Mouse (Mus musculus) liver, adult 2 months (tissue): Measurements from ENCODE around the gene Ntn4.

Source experiments
- CTCF ChIP-seq: fragments of 200-500 bp; IDR thresholded peaks from 2 replicates; pipeline ENCODE4 v1.5.1; 2011; ENCODE audit warnings: low read depth, low read length, control low read depth
- POLR2A ChIP-seq: fragments of 200-500 bp; IDR thresholded peaks from 2 replicates; pipeline ENCODE4 v1.6.1; 2011; ENCODE audit warnings: low read length, control low read depth; ENCODE audit not compliant: insufficient read depth; ENCODE audit errors: extremely low read depth

GRCm38 (mm10) chr10:93655428-93655827 is 14.9 kb downstream of the Ntn4 start:
- TF ChIP-seq CTCF (no peak), POLR2A (no peak)
